Mouse (Mus musculus) heart, adult 2 months (tissue): ENCODE results near the gene Kri1.

Experiments
- CTCF ChIP-seq: fragments of 200-600 bp; IDR thresholded peaks from 2 replicates; pipeline ENCODE4 v1.8.1; 2022; ENCODE audit warnings: antibody characterized with exemption, mild to moderate bottlenecking, moderate library complexity
- EP300 ChIP-seq: fragments of 200-500 bp; IDR thresholded peaks from 2 replicates; pipeline ENCODE4 v1.6.1; 2011; ENCODE audit warnings: low read depth, low read length, control low read depth; ENCODE audit not compliant: insufficient read depth
- POLR2A ChIP-seq: fragments of 200-500 bp; IDR thresholded peaks from 2 replicates; pipeline ENCODE4 v1.6.1; 2011; ENCODE audit warnings: mild to moderate bottlenecking, low read depth, low read length, control low read depth; ENCODE audit not compliant: insufficient read depth

DNA sequence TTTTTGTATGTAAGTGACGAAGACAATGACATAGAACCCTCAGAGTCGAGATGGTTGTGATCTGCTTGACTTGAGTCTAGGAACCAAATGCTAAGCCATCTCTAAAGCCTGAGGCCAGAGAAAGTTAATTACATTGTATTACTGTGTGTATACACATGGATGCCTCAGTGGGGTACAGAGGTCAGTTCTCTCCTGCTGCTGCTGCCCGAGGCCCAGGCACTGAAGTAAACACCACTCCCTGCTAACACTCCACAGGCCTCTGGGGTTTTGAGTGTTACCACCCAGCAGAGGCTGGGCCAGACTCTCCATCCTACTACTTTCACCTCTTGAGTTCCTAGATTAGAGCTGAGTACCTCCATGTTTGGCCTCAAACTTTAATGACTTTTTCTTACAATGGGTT lies 3.8 kb downstream of the Kri1 start:
- TF ChIP-seq CTCF: no peak
- no peak for TF ChIP-seq POLR2A
- TF ChIP-seq EP300: no peak
